Mouse (Mus musculus): ENCODE data around the gene Sgk1. TPM values are rescaled to one million over a fixed set of nuclear protein-coding genes. Genes with fewer than 3 reads are reported as not detected.

Gene Sgk1
- polyA plus RNA-seq, 1 experiment from 2014 or later: 150 TPM

DNA sequence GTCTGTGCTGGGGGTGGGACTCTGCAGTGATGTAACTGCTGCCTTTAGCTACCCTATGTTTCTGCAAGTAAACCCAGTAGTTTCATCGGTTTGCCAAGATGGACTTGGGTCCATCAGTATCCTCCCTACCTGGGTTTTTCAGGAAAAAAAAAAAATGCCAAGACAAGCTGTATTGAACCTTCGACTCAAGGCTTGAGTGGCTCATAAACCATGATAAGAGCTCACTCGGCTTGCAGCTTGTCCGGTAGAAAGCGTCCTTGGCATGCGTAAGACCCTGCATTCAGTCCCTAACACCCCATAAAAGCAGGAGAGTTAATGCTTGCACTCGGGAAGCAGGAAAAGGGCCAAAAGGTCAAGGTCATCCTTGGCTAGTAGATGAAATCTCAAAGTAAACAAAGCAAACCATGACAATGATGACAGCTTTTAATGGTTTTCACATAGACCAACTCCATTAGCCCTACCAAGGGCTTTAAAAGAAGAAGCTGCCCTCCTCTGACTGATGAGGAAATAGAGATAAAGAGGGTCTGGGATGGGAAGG lies 23.5 kb upstream of the Sgk1 start:
- DNase-seq (ENCODE audit: low spot score) (no peak), ATAC-seq (replicated peaks; ENCODE audit: low FRiP score, low read depth) (no peak)
- H3K36me3 ChIP-seq (ENCODE audit: insufficient read depth, low read length): no peaks in the 10 kb centered on the region
- no peaks in the 10 kb centered on the region for H3K27me3 ChIP-seq (ENCODE audit: insufficient read depth, low read length)
- no peaks in the 10 kb centered on the region for H3K4me1 ChIP-seq (replicated peaks; ENCODE audit: insufficient read depth, low read length)
- no peak overlapping the region for H3K4me2 ChIP-seq (ENCODE audit: low read length)
- 53% methylated on average over 7 of the region's 7 CpGs for WGBS
- no peak overlapping the region for H3K27ac ChIP-seq
- H3K4me3 ChIP-seq (replicated peaks; ENCODE audit: low read depth, low read length): no peak overlapping the region
- H3K9ac ChIP-seq (ENCODE audit: low read depth, low read length): no peak overlapping the region
- no peaks in the 10 kb centered on the region for H3K9me3 ChIP-seq (replicated peaks; ENCODE audit: low read length)
- no peak for TF ChIP-seq CTCF (IDR thresholded peaks at IDR 0.05; ENCODE audit: low read depth)

DNA sequence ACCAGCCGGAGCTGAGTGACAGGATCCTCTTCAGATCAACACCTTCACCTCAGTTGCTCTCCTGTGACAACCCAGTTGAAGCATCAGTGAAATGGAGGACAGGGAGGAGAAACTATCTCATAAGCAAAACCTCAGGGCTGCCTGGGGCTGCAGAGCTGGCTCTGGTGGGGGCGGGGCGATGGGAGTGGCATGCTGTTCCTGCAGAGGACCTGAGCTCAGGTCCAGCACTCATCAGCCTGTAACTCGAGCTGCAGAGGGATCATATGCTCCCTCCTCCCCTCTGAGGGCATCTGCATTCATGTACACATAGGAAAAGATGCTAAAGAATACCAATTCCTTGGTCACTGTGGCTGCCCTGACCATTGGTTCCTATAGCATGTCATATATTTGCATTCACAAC lies 15.5 kb upstream of the Sgk1 start:
- Histone ChIP-seq H3K4me1 (replicated peaks; ENCODE audit: insufficient read depth, low read length) (no peaks in the 10 kb centered on the region), H3K27me3 (ENCODE audit: insufficient read depth, low read length) (no peaks in the 10 kb centered on the region), H3K4me3 (replicated peaks; ENCODE audit: low read depth, low read length) (no peak overlapping the region), H3K27ac (no peak overlapping the region), H3K9ac (ENCODE audit: low read depth, low read length) (no peak overlapping the region), H3K36me3 (ENCODE audit: insufficient read depth, low read length) (no peaks in the 10 kb centered on the region), H3K4me2 (ENCODE audit: low read length) (no peak overlapping the region), H3K9me3 (replicated peaks; ENCODE audit: low read length) (no peaks in the 10 kb centered on the region)
- TF ChIP-seq CTCF (IDR thresholded peaks at IDR 0.05; ENCODE audit: low read depth): no peak
- 38% methylated on average over 4 of the region's 4 CpGs for WGBS
- ATAC-seq (replicated peaks; ENCODE audit: low FRiP score, low read depth) (no peak), DNase-seq (ENCODE audit: low spot score) (no peak)

DNA sequence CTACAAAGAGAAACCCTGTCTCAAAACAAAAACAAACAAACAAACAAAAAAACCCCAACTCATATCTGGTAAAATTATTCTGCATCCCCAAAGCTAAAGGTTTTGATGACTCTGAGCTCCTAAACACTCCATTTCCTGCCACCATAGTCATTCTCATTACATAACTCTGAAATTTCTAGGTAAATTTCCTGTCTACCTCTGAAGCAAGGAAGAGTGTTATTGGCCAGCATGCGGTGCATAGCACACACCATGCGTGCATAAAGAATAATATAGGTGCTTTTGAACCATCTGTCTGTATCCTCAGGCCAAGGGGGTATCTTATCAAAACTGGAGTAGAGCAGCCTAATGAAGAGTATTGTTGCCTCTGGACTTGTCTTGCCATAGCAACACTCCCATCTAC lies 13.8 kb upstream of the Sgk1 start:
- WGBS: 90% methylated on average over 2 of the region's 2 CpGs
- Histone ChIP-seq H3K4me1 (replicated peaks; ENCODE audit: insufficient read depth, low read length) (no peaks in the 10 kb centered on the region), H3K4me2 (ENCODE audit: low read length) (no peak overlapping the region), H3K9ac (ENCODE audit: low read depth, low read length) (no peak overlapping the region), H3K27me3 (ENCODE audit: insufficient read depth, low read length) (no peaks in the 10 kb centered on the region), H3K4me3 (replicated peaks; ENCODE audit: low read depth, low read length) (no peak overlapping the region), H3K36me3 (ENCODE audit: insufficient read depth, low read length) (no peaks in the 10 kb centered on the region), H3K27ac (no peak overlapping the region), H3K9me3 (replicated peaks; ENCODE audit: low read length) (no peaks in the 10 kb centered on the region)
- ATAC-seq (replicated peaks; ENCODE audit: low FRiP score, low read depth) (no peak), DNase-seq (ENCODE audit: low spot score) (no peak)
- TF ChIP-seq CTCF (IDR thresholded peaks at IDR 0.05; ENCODE audit: low read depth): no peak

DNA sequence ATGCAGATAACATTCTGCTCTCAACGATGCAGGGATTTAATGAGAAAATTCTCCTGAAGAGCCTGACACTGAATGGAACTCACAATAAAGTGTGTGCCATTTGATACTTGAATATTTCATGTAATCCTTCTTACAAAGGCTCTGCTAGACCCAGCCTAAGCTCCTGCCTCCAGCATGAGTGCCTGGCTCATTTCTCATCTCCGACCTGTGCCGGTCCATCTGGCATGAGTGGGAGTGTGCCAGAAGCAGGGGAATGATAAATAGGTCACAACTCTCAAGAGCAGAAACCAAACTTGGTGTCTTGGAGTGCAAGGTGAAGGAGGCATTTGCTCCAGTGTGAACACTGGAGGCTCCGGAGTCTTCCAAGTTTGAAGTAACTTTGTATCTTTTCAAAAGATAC lies 13.4 kb upstream of the Sgk1 start:
- no peak for TF ChIP-seq CTCF (IDR thresholded peaks at IDR 0.05; ENCODE audit: low read depth)
- WGBS: 33% methylated on average over 4 of the region's 4 CpGs
- DNase-seq (ENCODE audit: low spot score) (peak; percentile 18), ATAC-seq (replicated peaks; ENCODE audit: low FRiP score, low read depth) (no peak)
- no peak overlapping the region for H3K27ac ChIP-seq
- no peak overlapping the region for H3K4me2 ChIP-seq (ENCODE audit: low read length)
- H3K36me3 ChIP-seq (ENCODE audit: insufficient read depth, low read length): no peaks in the 10 kb centered on the region
- no peaks in the 10 kb centered on the region for H3K4me1 ChIP-seq (replicated peaks; ENCODE audit: insufficient read depth, low read length)
- no peak overlapping the region for H3K9ac ChIP-seq (ENCODE audit: low read depth, low read length)
- no peak overlapping the region for H3K4me3 ChIP-seq (replicated peaks; ENCODE audit: low read depth, low read length)
- H3K27me3 ChIP-seq (ENCODE audit: insufficient read depth, low read length): no peaks in the 10 kb centered on the region
- H3K9me3 ChIP-seq (replicated peaks; ENCODE audit: low read length): no peaks in the 10 kb centered on the region

DNA sequence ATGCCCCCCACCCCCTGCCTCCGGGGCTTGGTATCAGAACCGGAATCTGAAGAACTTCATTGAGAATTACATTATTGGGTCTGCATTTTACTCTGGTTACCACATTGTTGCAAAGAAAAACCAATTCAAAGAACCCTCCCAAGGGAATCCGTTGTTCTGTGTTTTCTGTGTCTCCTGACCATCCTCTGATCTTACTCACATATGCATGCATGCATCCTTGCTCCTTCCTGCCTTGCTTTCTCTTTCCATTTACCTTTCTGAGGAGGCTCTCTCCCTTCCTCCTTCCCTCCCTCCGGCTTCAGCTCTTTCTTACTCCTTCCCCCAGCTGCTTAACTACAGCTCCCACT lies 174 bp upstream of the Sgk1 start:
- DNase-seq (ENCODE audit: low spot score) (no peak), ATAC-seq (replicated peaks; ENCODE audit: low FRiP score, low read depth) (no peak)
- Histone ChIP-seq H3K9ac (ENCODE audit: low read depth, low read length) (0 out of 2 replicates have a peak overlapping the region, but pooled peaks have one; percentile 28), H3K4me2 (ENCODE audit: low read length) (peak overlapping the region; percentile 65), H3K27me3 (ENCODE audit: insufficient read depth, low read length) (no peaks in the 10 kb centered on the region), H3K36me3 (ENCODE audit: insufficient read depth, low read length) (no peaks in the 10 kb centered on the region), H3K4me1 (replicated peaks; ENCODE audit: insufficient read depth, low read length) (peaks cover 6% of the 10 kb centered on the region; the same call in 1 of the 2 replicates), H3K27ac (no peak overlapping the region), H3K9me3 (replicated peaks; ENCODE audit: low read length) (no peaks in the 10 kb centered on the region), H3K4me3 (replicated peaks; ENCODE audit: low read depth, low read length) (peak overlapping the region; percentile 34)
- 35% methylated on average over 4 of the region's 4 CpGs for WGBS
- TF ChIP-seq CTCF (IDR thresholded peaks at IDR 0.05; ENCODE audit: low read depth): no peak

DNA sequence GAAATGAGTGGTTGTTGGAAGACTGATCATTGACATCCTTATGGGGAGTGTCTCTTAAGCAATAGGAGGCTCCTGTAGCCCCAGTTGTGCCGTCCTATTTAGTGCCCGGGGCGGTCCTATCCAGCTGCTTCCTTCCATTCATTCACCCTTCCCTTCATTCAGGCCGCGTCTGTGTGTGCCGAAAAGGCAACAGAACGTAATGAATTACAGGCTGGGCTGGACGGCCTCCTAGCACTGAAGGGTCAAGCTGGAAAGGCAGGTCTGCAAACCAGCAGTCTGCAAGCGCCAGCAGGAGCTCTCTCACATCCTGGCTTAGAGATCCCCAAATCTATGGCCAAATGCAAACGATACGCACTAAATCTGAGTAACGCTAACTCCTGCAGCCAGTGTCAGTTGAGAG lies 1.6 kb downstream of the Sgk1 start:
- H3K27me3 ChIP-seq (ENCODE audit: insufficient read depth, low read length): no peaks in the 10 kb centered on the region
- no peaks in the 10 kb centered on the region for H3K9me3 ChIP-seq (replicated peaks; ENCODE audit: low read length)
- no peak for TF ChIP-seq CTCF (IDR thresholded peaks at IDR 0.05; ENCODE audit: low read depth)
- H3K4me3 ChIP-seq (replicated peaks; ENCODE audit: low read depth, low read length): no peak overlapping the region
- H3K9ac ChIP-seq (ENCODE audit: low read depth, low read length): no peak overlapping the region
- H3K4me1 ChIP-seq (replicated peaks; ENCODE audit: insufficient read depth, low read length): peaks cover 6% of the 10 kb centered on the region; the same call in 1 of the 2 replicates
- WGBS: 6% methylated on average over 12 of the region's 12 CpGs
- no peak overlapping the region for H3K4me2 ChIP-seq (ENCODE audit: low read length)
- ATAC-seq (replicated peaks; ENCODE audit: low FRiP score, low read depth) (no peak), DNase-seq (ENCODE audit: low spot score) (peak; percentile 72)
- H3K27ac ChIP-seq: no peak overlapping the region
- no peaks in the 10 kb centered on the region for H3K36me3 ChIP-seq (ENCODE audit: insufficient read depth, low read length)

DNA sequence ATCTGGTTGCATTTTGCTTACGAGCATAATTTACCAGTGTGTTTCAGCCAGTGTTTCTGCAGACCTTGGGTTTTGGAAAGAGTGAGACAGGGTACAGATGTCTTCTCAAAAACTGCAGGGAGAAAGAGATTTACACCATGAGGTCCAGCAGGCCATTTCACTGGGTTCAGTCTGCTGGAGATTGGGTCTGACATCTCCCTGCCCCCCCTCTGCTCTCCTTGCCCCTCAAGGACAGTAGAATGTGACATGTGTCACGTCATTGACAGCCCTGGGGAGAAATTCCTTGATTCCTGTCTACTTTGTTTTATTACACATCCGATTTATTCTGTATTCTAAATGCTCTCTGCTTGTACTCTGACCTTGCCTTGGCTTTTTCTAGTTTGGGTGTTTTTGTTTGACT lies 2.5 kb downstream of the Sgk1 start:
- no peak overlapping the region for H3K4me2 ChIP-seq (ENCODE audit: low read length)
- TF ChIP-seq CTCF (IDR thresholded peaks at IDR 0.05; ENCODE audit: low read depth): no peak
- H3K27me3 ChIP-seq (ENCODE audit: insufficient read depth, low read length): no peaks in the 10 kb centered on the region
- H3K9me3 ChIP-seq (replicated peaks; ENCODE audit: low read length): no peaks in the 10 kb centered on the region
- ATAC-seq (replicated peaks; ENCODE audit: low FRiP score, low read depth) (no peak), DNase-seq (ENCODE audit: low spot score) (no peak)
- 63% methylated on average over 3 of the region's 3 CpGs for WGBS
- H3K36me3 ChIP-seq (ENCODE audit: insufficient read depth, low read length): no peaks in the 10 kb centered on the region
- no peak overlapping the region for H3K9ac ChIP-seq (ENCODE audit: low read depth, low read length)
- no peak overlapping the region for H3K27ac ChIP-seq
- no peak overlapping the region for H3K4me3 ChIP-seq (replicated peaks; ENCODE audit: low read depth, low read length)
- H3K4me1 ChIP-seq (replicated peaks; ENCODE audit: insufficient read depth, low read length): peaks cover 6% of the 10 kb centered on the region; the same call in 1 of the 2 replicates

Data from kidney, postnatal 0 days (tissue).